Mouse (Mus musculus): ENCODE measurements around the gene Gm17304. TPM values are rescaled to one million over a fixed set of nuclear protein-coding genes. Genes with fewer than 3 reads are reported as not detected.
A peak's percentile ranks its signal among the peaks of the same experiment; 100 is the strongest.

Gene Gm17304
- polyA plus RNA-seq (2015; fragmentation: Nextera tagmentation; extraction: Ambion mirVana), result not detected in 2 replicates

DNA sequence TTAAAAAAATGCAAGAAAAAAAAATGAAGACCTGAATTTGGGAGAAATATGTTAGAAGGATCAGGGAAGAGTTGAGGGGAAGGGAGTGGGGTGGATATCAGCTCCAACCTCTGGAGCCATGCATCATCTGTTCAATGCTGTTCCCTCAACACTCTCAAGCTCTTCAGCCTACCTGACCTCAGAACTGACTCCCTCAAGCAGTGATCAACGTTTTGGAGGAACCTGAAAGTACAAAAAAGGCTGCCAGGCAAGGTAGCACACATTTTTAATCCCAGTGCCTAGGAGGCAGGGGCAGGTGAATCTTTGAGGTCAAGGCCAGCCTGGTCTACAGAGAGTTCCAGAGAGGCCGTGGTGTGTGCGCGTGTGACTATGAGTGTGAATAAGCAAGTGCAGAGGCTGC, at the start of gene Gm17304:
Gm17304 (plus strand) TSS at position 301 of the 400 bp plus-strand sequence.
- Histone ChIP-seq H3K27ac (ENCODE audit: low read length) (no peak within 1 kb of the TSS), H3K9me3 (ENCODE audit: control insufficient read depth, low read length) (no peaks in the 10 kb centered on the region), H3K4me1 (replicated peaks; ENCODE audit: control insufficient read depth, insufficient read depth, low read length) (no peaks in the 10 kb centered on the region), H3K27me3 (replicated peaks; ENCODE audit: control insufficient read depth, insufficient read depth, low read length) (no peaks in the 10 kb centered on the region), H3K9ac (replicated peaks; ENCODE audit: low read depth, low read length) (no peak within 1 kb of the TSS), H3K4me2 (ENCODE audit: low read length) (no peak within 1 kb of the TSS), H3K36me3 (ENCODE audit: control insufficient read depth, insufficient read depth) (no peaks in the 10 kb centered on the region), H3K4me3 (replicated peaks; ENCODE audit: low read length) (no peak within 1 kb of the TSS)
- no peak for ATAC-seq
- 89% methylated on average over 4 of the region's 4 CpGs for WGBS

DNA sequence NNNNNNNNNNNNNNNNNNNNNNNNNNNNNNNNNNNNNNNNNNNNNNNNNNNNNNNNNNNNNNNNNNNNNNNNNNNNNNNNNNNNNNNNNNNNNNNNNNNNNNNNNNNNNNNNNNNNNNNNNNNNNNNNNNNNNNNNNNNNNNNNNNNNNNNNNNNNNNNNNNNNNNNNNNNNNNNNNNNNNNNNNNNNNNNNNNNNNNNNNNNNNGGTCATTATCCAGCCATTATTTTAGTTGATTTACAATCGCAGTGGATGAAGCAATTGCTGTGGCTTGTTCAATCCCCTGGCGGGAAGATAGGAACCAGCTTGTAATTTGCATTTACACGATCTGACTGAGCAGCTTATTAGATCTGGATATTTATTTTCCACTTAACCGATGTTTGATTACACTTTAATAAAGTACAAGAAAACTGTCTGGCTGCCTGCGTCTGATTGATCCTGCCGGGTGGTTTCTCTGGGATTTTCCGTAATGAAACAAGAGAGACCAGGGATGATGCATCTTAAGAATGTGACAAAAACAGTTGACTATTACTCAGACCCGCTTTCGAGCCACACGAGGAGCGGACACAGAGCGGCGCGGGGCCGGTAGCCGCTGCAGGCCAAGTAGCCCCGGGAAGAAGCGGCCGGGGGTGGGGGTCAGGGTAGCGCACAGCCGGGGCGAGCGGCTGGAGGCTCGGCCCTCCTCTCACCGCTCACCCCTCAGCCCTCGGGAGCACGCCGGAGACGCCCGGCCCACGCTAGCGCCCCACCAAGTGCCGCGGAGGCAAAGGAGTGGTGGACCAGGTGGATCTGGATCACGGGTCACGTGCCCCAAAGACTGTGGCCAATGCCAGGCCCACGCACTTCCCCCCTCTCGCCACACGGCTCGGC, 48.0 kb upstream of the Gm17304 start:
- Histone ChIP-seq H3K27ac (ENCODE audit: low read length) (no peak overlapping the region), H3K36me3 (ENCODE audit: control insufficient read depth, insufficient read depth) (no peaks in the 10 kb centered on the region), H3K27me3 (replicated peaks; ENCODE audit: control insufficient read depth, insufficient read depth, low read length) (peaks cover 71% of the 10 kb centered on the region), H3K9ac (replicated peaks; ENCODE audit: low read depth, low read length) (peak overlapping the region; percentile 36; the same call in 1 of the 2 replicates), H3K4me2 (ENCODE audit: low read length) (peak overlapping the region; percentile 49), H3K4me1 (replicated peaks; ENCODE audit: control insufficient read depth, insufficient read depth, low read length) (peaks cover 34% of the 10 kb centered on the region), H3K9me3 (ENCODE audit: control insufficient read depth, low read length) (no peaks in the 10 kb centered on the region), H3K4me3 (replicated peaks; ENCODE audit: low read length) (peak overlapping the region; percentile 19)
- peak; percentile 74 for ATAC-seq
- WGBS, result under 1% methylated on average over 40 of the region's 40 CpGs

DNA sequence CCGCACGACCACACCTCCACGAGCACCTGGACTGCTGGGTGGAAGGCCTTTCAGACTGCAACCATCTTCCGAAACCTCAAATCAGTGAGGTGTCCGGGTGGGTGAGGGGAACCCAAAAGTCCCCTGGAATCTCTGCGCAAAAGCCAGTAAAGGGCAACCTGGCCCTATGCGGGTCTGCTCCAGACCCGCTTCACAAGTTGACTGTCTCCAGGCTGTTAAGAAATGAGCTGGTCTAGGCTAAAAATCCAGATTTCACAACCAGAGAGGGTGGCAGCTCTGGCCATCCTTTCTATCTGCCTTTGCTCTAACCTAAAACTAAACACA, 47.4 kb upstream of the Gm17304 start:
- Histone ChIP-seq H3K4me2 (ENCODE audit: low read length) (peak overlapping the region; percentile 49), H3K36me3 (ENCODE audit: control insufficient read depth, insufficient read depth) (no peaks in the 10 kb centered on the region), H3K4me3 (replicated peaks; ENCODE audit: low read length) (peak overlapping the region; percentile 19), H3K27me3 (replicated peaks; ENCODE audit: control insufficient read depth, insufficient read depth, low read length) (peaks cover 76% of the 10 kb centered on the region), H3K27ac (ENCODE audit: low read length) (no peak overlapping the region), H3K9ac (replicated peaks; ENCODE audit: low read depth, low read length) (peak overlapping the region; percentile 36; the same call in 1 of the 2 replicates), H3K9me3 (ENCODE audit: control insufficient read depth, low read length) (no peaks in the 10 kb centered on the region), H3K4me1 (replicated peaks; ENCODE audit: control insufficient read depth, insufficient read depth, low read length) (peaks cover 34% of the 10 kb centered on the region)
- ATAC-seq, result no peak; the same call in 1 of the 2 replicates
- WGBS, result 21% methylated on average over 8 of the region's 8 CpGs

DNA sequence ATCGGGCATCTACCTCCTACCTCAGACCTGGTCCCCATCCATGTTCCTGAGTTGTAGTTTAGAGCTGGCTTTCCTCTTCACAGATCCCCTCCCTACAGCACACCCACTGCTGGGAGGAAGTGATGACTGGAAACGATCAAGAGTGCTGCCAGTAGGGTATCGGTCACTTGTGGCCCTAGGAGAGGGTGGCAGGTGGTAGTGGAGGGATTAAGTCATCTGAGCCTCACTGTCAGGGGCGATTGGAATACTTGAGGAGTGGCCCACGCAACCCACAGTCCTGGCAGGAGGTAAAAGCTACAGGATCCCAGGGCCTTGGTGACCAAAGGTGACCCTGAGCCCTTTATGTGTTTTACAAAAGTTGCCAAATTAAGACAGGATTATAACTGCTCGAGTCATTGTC, 42.9 kb upstream of the Gm17304 start:
- peaks cover 5% of the 10 kb centered on the region for H3K4me1 ChIP-seq (replicated peaks; ENCODE audit: control insufficient read depth, insufficient read depth, low read length)
- no peak overlapping the region for H3K27ac ChIP-seq (ENCODE audit: low read length)
- no peak for ATAC-seq
- 15% methylated on average over 6 of the region's 6 CpGs for WGBS
- no peaks in the 10 kb centered on the region for H3K36me3 ChIP-seq (ENCODE audit: control insufficient read depth, insufficient read depth)
- peaks cover under 1% of the 10 kb centered on the region; the same call in 1 of the 2 replicates for H3K9me3 ChIP-seq (ENCODE audit: control insufficient read depth, low read length)
- no peak overlapping the region for H3K4me3 ChIP-seq (replicated peaks; ENCODE audit: low read length)
- no peak overlapping the region for H3K9ac ChIP-seq (replicated peaks; ENCODE audit: low read depth, low read length)
- peaks cover 87% of the 10 kb centered on the region for H3K27me3 ChIP-seq (replicated peaks; ENCODE audit: control insufficient read depth, insufficient read depth, low read length)
- no peak overlapping the region for H3K4me2 ChIP-seq (ENCODE audit: low read length)

- ATAC-seq, result peak; percentile 45
- Histone ChIP-seq H3K27me3 (replicated peaks; ENCODE audit: control insufficient read depth, insufficient read depth, low read length) (peaks cover 46% of the 10 kb centered on the region), H3K36me3 (ENCODE audit: control insufficient read depth, insufficient read depth) (no peaks in the 10 kb centered on the region), H3K27ac (ENCODE audit: low read length) (no peak overlapping the region), H3K9ac (replicated peaks; ENCODE audit: low read depth, low read length) (peak overlapping the region; percentile 58), H3K9me3 (ENCODE audit: control insufficient read depth, low read length) (peaks cover 2% of the 10 kb centered on the region; the same call in 1 of the 2 replicates), H3K4me3 (replicated peaks; ENCODE audit: low read length) (peak overlapping the region; percentile 50), H3K4me1 (replicated peaks; ENCODE audit: control insufficient read depth, insufficient read depth, low read length) (peaks cover 19% of the 10 kb centered on the region), H3K4me2 (ENCODE audit: low read length) (peak overlapping the region; percentile 80)
- 7% methylated on average over 39 of the region's 55 CpGs for WGBS
Measured at GRCm38 (mm10) chr5:106573742-106574559, 34.9 kb upstream of the Gm17304 start.

DNA sequence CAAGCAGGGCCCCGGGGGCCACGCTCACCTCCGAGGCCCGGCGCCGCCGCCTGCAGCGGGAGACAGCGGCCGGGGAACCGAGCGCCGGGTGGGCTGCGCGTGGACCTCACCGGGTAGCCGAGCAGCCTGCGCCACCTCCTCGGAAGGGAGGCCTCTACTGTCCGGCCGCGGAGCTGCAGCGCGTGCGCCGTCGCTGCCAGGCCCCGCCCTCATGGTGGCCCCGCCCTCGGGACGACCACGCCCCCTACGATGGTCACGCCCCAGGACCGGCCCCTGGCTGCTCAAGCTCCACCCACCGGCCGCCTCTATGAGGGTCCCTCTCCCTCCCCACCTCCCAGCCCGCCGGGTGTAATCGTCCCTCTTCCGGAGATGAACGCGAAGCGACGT, 34.3 kb upstream of the Gm17304 start:
- Histone ChIP-seq H3K36me3 (ENCODE audit: control insufficient read depth, insufficient read depth) (no peaks in the 10 kb centered on the region), H3K9ac (replicated peaks; ENCODE audit: low read depth, low read length) (peak overlapping the region; percentile 58), H3K4me1 (replicated peaks; ENCODE audit: control insufficient read depth, insufficient read depth, low read length) (peaks cover 19% of the 10 kb centered on the region), H3K27ac (ENCODE audit: low read length) (no peak overlapping the region), H3K4me3 (replicated peaks; ENCODE audit: low read length) (peak overlapping the region; percentile 50), H3K4me2 (ENCODE audit: low read length) (peak overlapping the region; percentile 80), H3K27me3 (replicated peaks; ENCODE audit: control insufficient read depth, insufficient read depth, low read length) (peaks cover 45% of the 10 kb centered on the region), H3K9me3 (ENCODE audit: control insufficient read depth, low read length) (peaks cover 2% of the 10 kb centered on the region; the same call in 1 of the 2 replicates)
- WGBS, result 0% methylated on average over 37 of the region's 45 CpGs
- peak; percentile 74 for ATAC-seq

DNA sequence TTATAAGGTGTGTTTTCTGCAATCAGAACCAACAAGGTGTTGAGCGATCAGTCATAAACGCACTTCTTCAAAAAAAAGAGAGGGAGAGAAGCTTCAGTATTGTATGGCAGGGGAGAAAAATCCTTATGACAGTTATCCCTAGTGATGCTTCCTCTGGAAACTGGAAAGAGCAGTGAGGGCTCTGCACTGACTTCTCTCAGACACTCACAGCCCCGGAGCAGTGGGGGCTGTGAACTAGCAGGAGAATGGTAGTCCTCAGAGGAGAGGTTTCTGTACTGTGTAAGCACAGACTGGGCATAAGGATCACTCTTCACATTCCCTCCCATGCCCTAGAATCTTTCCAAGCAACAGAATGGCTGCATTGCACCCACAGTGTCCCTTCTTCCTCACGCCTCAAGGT, 33.8 kb upstream of the Gm17304 start:
- ATAC-seq, result peak; percentile 2; the same call in 1 of the 2 replicates
- no peaks in the 10 kb centered on the region for H3K36me3 ChIP-seq (ENCODE audit: control insufficient read depth, insufficient read depth)
- 29% methylated on average over 4 of the region's 4 CpGs for WGBS
- peaks cover 19% of the 10 kb centered on the region for H3K4me1 ChIP-seq (replicated peaks; ENCODE audit: control insufficient read depth, insufficient read depth, low read length)
- H3K4me3 ChIP-seq (replicated peaks; ENCODE audit: low read length), result no peak overlapping the region
- H3K4me2 ChIP-seq (ENCODE audit: low read length), result 0 out of 2 replicates have a peak overlapping the region, but pooled peaks have one; percentile 80
- H3K9ac ChIP-seq (replicated peaks; ENCODE audit: low read depth, low read length), result no peak overlapping the region
- peaks cover 45% of the 10 kb centered on the region for H3K27me3 ChIP-seq (replicated peaks; ENCODE audit: control insufficient read depth, insufficient read depth, low read length)
- H3K27ac ChIP-seq (ENCODE audit: low read length), result no peak overlapping the region
- H3K9me3 ChIP-seq (ENCODE audit: control insufficient read depth, low read length), result peaks cover 2% of the 10 kb centered on the region; the same call in 1 of the 2 replicates

GRCm38 (mm10) chr5:106577237-106577888, 31.5 kb upstream of the Gm17304 start:
- no peak overlapping the region for H3K4me2 ChIP-seq (ENCODE audit: low read length)
- 10% methylated on average over 9 of the region's 9 CpGs for WGBS
- peaks cover 53% of the 10 kb centered on the region for H3K27me3 ChIP-seq (replicated peaks; ENCODE audit: control insufficient read depth, insufficient read depth, low read length)
- no peak overlapping the region for H3K4me3 ChIP-seq (replicated peaks; ENCODE audit: low read length)
- H3K27ac ChIP-seq (ENCODE audit: low read length), result no peak overlapping the region
- peaks cover 19% of the 10 kb centered on the region for H3K4me1 ChIP-seq (replicated peaks; ENCODE audit: control insufficient read depth, insufficient read depth, low read length)
- H3K9me3 ChIP-seq (ENCODE audit: control insufficient read depth, low read length), result no peaks in the 10 kb centered on the region
- ATAC-seq, result peak; percentile 89
- H3K36me3 ChIP-seq (ENCODE audit: control insufficient read depth, insufficient read depth), result no peaks in the 10 kb centered on the region
- no peak overlapping the region for H3K9ac ChIP-seq (replicated peaks; ENCODE audit: low read depth, low read length)

- WGBS, result 86% methylated on average over 7 of the region's 7 CpGs
- H3K9ac ChIP-seq (replicated peaks; ENCODE audit: low read depth, low read length), result no peak overlapping the region
- no peaks in the 10 kb centered on the region for H3K36me3 ChIP-seq (ENCODE audit: control insufficient read depth, insufficient read depth)
- H3K4me3 ChIP-seq (replicated peaks; ENCODE audit: low read length), result no peak overlapping the region
- H3K27me3 ChIP-seq (replicated peaks; ENCODE audit: control insufficient read depth, insufficient read depth, low read length), result peaks cover 53% of the 10 kb centered on the region
- H3K4me2 ChIP-seq (ENCODE audit: low read length), result no peak overlapping the region
- H3K9me3 ChIP-seq (ENCODE audit: control insufficient read depth, low read length), result no peaks in the 10 kb centered on the region
- H3K4me1 ChIP-seq (replicated peaks; ENCODE audit: control insufficient read depth, insufficient read depth, low read length), result peaks cover 10% of the 10 kb centered on the region
- no peak for ATAC-seq
- H3K27ac ChIP-seq (ENCODE audit: low read length), result no peak overlapping the region
Measured at GRCm38 (mm10) chr5:106580943-106581342, 28.0 kb upstream of the Gm17304 start.

Measured in forebrain, embryonic 16.5 days (tissue).